Mouse (Mus musculus): ENCODE data around the gene Pkp4. TPM values are rescaled to one million over a fixed set of nuclear protein-coding genes. Genes with fewer than 3 reads are reported as not detected.

Pkp4 gene
- total and polyA plus RNA-seq, 2 experiments from 2014 or later = 20.1 to 97.6 TPM

- peak overlapping the region; percentile 55; the same call in 1 of the 2 replicates for H3K27ac ChIP-seq (ENCODE audit: low read depth, low read length)
- H3K36me3 ChIP-seq (ENCODE audit: insufficient read depth) = peaks cover 21% of the 10 kb centered on the region; the same call in 1 of the 2 replicates
- H3K9ac ChIP-seq = no peak overlapping the region
- WGBS = 45% methylated on average over 16 of the region's 16 CpGs
- H3K4me2 ChIP-seq (ENCODE audit: low read depth) = no peak overlapping the region
- no peaks in the 10 kb centered on the region for H3K27me3 ChIP-seq (ENCODE audit: insufficient read depth, low read length)
- DNase-seq (peak; percentile 42), ATAC-seq (peak; percentile 82)
- no peaks in the 10 kb centered on the region for H3K9me3 ChIP-seq (ENCODE audit: low read length)
- TF ChIP-seq CTCF (IDR thresholded peaks at IDR 0.05; ENCODE audit: low read depth) = no peak
- H3K4me3 ChIP-seq (ENCODE audit: low read depth, low read length) = no peak overlapping the region
- H3K4me1 ChIP-seq (ENCODE audit: insufficient read depth) = no peaks in the 10 kb centered on the region
Observed at GRCm38 (mm10) chr2:59351303-59352099, 190.9 kb downstream of the Pkp4 start.

DNA sequence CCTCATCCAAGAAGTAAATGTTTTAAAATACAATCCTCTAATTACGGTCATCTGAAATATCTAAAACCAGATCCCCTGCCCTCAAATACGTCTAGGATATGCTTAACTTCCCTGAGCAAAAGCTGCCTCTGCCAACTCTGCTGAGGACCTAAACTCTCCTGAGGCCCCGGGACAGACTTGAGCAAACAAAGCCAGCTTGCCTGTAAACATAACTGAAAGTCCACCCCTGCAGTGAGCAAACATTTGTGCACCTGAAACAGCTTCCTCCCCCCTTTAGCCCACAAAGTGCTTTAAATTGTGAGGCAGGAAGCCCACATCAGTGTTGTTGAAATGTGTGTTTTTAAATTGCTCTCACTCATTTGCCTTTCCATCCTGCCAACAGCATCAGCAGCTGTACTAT lies 193.2 kb downstream of the Pkp4 start:
- no peak for ATAC-seq

GRCm38 (mm10) chr2:59355531-59356289 lies 195.1 kb downstream of the Pkp4 start:
- ATAC-seq = no peak
- WGBS = 93% methylated on average over 5 of the region's 5 CpGs
- H3K4me1 ChIP-seq (ENCODE audit: insufficient read depth) = 0 out of 2 replicates have a peak, but pooled peaks cover 5% of the 10 kb centered on the region

More for the DNA sequence above, 193.2 kb downstream of the Pkp4 start:
- H3K4me1 ChIP-seq (ENCODE audit: insufficient read depth) = no peaks in the 10 kb centered on the region
- WGBS = 79% methylated on average over 3 of the region's 3 CpGs
- TF ChIP-seq CTCF (IDR thresholded peaks at IDR 0.05; ENCODE audit: low read depth) = no peak
- H3K36me3 ChIP-seq (ENCODE audit: insufficient read depth) = peaks cover 17% of the 10 kb centered on the region; the same call in 1 of the 2 replicates
- no peak for DNase-seq
- H3K27me3 ChIP-seq (ENCODE audit: insufficient read depth, low read length) = no peaks in the 10 kb centered on the region
- H3K9ac ChIP-seq = no peak overlapping the region
- no peak overlapping the region for H3K27ac ChIP-seq (ENCODE audit: low read depth, low read length)
- no peak overlapping the region for H3K4me3 ChIP-seq (ENCODE audit: low read depth, low read length)
- no peak overlapping the region for H3K4me2 ChIP-seq (ENCODE audit: low read depth)
- H3K9me3 ChIP-seq (ENCODE audit: low read length) = no peaks in the 10 kb centered on the region

DNA sequence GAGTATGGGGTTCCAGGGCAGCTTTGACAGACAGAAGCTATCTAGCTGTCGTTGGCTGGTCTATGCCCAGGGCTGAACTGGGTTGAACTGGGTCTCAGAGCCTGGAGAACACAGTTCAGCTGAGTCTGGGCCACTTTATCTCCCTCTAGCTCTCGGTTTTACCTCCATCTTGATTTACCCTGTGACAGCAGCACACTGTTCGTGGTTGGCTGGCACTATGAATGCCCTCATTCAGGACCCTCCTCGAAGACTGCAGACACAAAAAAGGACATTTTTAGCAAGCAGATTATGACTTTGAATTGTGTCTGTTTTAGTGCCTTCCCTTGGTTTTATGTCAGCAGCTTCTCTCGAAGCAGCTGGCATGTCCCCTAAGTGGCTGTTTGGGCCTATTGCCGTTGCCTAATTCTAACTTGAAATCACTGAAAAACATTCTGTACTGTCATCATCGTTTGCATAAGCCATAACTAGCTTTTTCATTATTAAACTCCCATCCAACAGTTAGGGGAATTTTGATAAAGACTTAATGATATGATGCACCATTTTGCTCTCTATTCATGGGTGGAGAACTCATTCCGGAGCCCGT lies 199.2 kb downstream of the Pkp4 start:
- DNase-seq (peak; percentile 46), ATAC-seq (peak; percentile 75)
- no peaks in the 10 kb centered on the region for H3K9me3 ChIP-seq (ENCODE audit: low read length)
- 52% methylated on average over 9 of the region's 9 CpGs for WGBS
- H3K4me1 ChIP-seq (ENCODE audit: insufficient read depth) = 0 out of 2 replicates have a peak, but pooled peaks cover 5% of the 10 kb centered on the region
- no peak overlapping the region for H3K4me2 ChIP-seq (ENCODE audit: low read depth)
- H3K27me3 ChIP-seq (ENCODE audit: insufficient read depth, low read length) = no peaks in the 10 kb centered on the region
- no peak for TF ChIP-seq CTCF (IDR thresholded peaks at IDR 0.05; ENCODE audit: low read depth)
- H3K4me3 ChIP-seq (ENCODE audit: low read depth, low read length) = no peak overlapping the region
- peaks cover 7% of the 10 kb centered on the region; the same call in 1 of the 2 replicates for H3K36me3 ChIP-seq (ENCODE audit: insufficient read depth)
- no peak overlapping the region; the same call in 1 of the 2 replicates for H3K27ac ChIP-seq (ENCODE audit: low read depth, low read length)
- H3K9ac ChIP-seq = no peak overlapping the region

More at GRCm38 (mm10) chr2:59355531-59356289, 195.1 kb downstream of the Pkp4 start:
- Histone ChIP-seq H3K36me3 (ENCODE audit: insufficient read depth) (peaks cover 8% of the 10 kb centered on the region; the same call in 1 of the 2 replicates), H3K27ac (ENCODE audit: low read depth, low read length) (no peak overlapping the region), H3K4me2 (ENCODE audit: low read depth) (no peak overlapping the region), H3K27me3 (ENCODE audit: insufficient read depth, low read length) (no peaks in the 10 kb centered on the region), H3K9me3 (ENCODE audit: low read length) (no peaks in the 10 kb centered on the region), H3K9ac (no peak overlapping the region), H3K4me3 (ENCODE audit: low read depth, low read length) (no peak overlapping the region)
- no peak for TF ChIP-seq CTCF (IDR thresholded peaks at IDR 0.05; ENCODE audit: low read depth)
- DNase-seq = no peak

DNA sequence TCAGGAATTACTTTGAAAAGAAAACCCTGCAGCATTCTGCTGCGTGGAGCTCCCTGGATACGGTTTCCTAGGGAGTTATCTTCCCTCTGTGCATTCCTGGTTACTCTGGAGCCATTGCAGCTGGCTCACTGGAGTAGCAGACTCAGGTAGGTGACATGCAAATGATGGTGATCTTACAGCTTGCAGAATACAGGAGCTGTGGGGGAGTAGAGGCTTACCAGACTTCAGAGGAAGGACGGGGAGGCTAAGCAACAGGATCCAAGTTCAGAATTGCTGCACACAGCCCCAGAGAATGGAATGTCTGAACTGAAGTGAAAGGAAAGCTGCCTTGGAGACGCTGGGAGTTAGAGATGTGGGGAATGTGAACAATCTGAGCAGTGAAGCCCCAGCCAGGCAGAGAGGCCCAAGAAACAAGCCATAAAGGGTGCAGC lies 200.7 kb downstream of the Pkp4 start:
- 38% methylated on average over 4 of the region's 4 CpGs for whole genome bisulfite sequencing
- TF ChIP-seq CTCF (IDR thresholded peaks at IDR 0.05; ENCODE audit: low read depth) = no peak
- no peaks in the 10 kb centered on the region for H3K36me3 ChIP-seq (ENCODE audit: insufficient read depth)
- H3K27ac ChIP-seq (ENCODE audit: low read depth, low read length) = no peak overlapping the region; the same call in 1 of the 2 replicates
- DNase-seq (no peak), ATAC-seq (peak; percentile 14)
- H3K9me3 ChIP-seq (ENCODE audit: low read length) = no peaks in the 10 kb centered on the region
- no peak overlapping the region for H3K9ac ChIP-seq
- no peak overlapping the region for H3K4me2 ChIP-seq (ENCODE audit: low read depth)
- H3K4me1 ChIP-seq (ENCODE audit: insufficient read depth) = 0 out of 2 replicates have a peak, but pooled peaks cover 5% of the 10 kb centered on the region
- H3K27me3 ChIP-seq (ENCODE audit: insufficient read depth, low read length) = no peaks in the 10 kb centered on the region
- no peak overlapping the region for H3K4me3 ChIP-seq (ENCODE audit: low read depth, low read length)

DNA sequence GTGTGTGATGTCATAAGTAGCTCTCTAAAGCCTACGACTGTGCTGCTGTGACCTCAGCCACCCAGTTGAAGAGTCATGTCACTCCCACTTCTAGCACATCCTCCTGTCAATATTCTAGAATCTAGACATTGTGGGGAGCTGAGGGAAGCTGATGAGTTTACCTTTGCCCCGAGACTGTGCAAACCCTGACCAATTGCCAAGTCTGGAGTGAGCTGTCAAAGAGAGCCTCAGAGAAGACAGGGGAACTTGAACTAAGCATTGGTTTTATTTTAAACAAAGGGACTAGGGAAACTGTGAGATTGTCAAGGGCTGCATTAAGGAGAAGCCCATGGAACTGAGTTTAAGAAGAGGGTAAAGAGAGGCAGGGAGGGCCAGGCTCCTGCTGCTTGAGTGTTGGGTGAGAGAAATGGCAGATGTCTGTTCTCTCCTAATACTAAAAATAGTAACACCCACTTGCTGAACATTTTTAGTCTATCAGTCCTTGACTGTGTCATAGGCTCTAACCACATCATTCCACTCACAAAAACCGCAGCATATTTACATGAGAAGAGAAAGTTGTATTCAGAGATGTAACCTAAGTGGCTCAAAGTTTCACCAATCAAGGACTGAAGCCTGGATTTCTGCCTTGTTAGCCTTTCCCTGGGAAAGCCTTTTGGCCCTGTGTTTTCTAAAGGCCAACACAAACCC lies 203.6 kb downstream of the Pkp4 start:
- Histone ChIP-seq H3K36me3 (ENCODE audit: insufficient read depth) (no peaks in the 10 kb centered on the region), H3K4me1 (ENCODE audit: insufficient read depth) (0 out of 2 replicates have a peak, but pooled peaks cover 5% of the 10 kb centered on the region), H3K27ac (ENCODE audit: low read depth, low read length) (no peak overlapping the region), H3K4me2 (ENCODE audit: low read depth) (no peak overlapping the region), H3K9me3 (ENCODE audit: low read length) (no peaks in the 10 kb centered on the region), H3K4me3 (ENCODE audit: low read depth, low read length) (no peak overlapping the region), H3K27me3 (ENCODE audit: insufficient read depth, low read length) (no peaks in the 10 kb centered on the region), H3K9ac (no peak overlapping the region)
- WGBS = 89% methylated on average over 3 of the region's 3 CpGs
- ATAC-seq (no peak), DNase-seq (no peak)
- no peak for TF ChIP-seq CTCF (IDR thresholded peaks at IDR 0.05; ENCODE audit: low read depth)
